Mouse (Mus musculus) naive thymus-derived CD4-positive, alpha-beta T cell, adult 2 months (primary cell): ENCODE measurements around the gene Prpsap2.
A peak's percentile ranks its signal among the peaks of the same experiment; 100 is the strongest.

Experiments used
- DNase-seq: peaks from one replicate; pipeline ENCODE4 v3.0.0-alpha.2; 2011; ENCODE audit warnings: low read depth

Gene Prpsap2

DNA sequence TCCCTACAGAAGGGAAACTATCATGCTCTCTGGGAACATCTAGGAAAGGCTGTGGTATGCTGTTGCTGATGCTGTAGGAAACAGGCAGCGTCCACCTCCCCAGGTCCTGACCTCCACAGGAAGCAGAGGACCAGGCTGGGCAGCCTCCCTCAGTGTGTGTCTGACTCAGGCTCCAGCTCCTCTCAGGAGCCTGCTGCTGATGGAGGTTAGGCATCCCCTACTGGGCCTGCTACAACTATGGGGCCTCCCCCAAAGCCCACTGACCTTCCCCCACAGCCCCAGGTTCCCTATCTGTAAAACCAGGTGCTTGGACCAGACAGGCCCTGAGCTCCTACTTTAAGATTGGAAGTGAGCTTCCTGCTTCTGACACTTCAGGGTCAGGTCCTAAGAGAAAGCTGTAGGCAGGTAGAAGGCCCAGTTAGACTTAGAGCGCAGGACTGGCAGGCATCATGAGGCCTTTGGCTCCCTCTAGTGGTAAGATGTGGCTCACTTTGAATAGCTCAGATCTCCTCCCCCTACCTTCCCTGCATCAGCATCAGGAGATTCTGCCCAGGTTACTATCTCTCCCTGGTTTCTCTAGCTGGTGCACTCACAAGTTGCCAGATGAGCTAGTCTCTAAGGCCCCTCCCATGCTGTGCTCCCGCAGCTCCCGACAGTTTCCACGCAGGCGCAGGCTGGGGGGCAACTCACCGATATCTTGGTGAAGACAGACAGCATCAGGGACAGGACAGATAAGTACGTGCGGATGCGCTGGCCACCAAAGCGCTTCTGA, 47.4 kb downstream of the Prpsap2 start:
- peak; percentile 92 for DNase-seq

DNA sequence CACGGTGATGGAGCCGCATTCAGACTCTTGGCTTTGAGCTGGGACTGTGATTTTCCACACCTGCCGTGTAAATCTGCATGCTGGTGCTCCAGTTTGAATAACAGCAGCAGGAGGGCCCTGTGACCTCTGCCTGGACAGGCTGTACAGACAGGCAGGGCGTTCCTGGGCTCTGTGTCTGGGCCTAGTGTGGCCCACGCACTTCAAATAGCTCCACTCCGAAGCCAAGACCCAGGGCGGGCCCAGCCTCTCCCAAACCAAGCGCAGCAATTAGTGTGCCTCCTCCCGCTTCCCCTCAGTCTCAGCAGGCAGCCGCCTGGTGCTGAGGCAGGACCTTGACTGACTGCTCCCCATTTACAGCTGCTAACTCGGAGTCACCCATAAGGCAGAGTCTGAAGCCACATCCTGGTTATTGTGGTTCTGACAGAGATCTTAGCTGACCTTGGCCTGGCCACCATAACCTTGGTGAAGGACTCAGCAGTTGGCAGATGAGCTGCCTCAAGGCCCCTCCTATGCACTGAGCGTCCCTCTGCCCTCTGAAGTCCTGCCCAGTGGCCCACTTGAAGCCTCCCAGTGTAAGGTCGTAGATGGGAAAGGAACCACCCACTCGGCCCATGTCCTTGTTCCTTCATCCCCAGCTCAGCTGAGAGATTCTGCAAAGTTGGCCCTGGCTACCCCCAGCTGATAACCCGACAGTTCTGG, 48.6 kb downstream of the Prpsap2 start:
- DNase-seq, result no peak

DNA sequence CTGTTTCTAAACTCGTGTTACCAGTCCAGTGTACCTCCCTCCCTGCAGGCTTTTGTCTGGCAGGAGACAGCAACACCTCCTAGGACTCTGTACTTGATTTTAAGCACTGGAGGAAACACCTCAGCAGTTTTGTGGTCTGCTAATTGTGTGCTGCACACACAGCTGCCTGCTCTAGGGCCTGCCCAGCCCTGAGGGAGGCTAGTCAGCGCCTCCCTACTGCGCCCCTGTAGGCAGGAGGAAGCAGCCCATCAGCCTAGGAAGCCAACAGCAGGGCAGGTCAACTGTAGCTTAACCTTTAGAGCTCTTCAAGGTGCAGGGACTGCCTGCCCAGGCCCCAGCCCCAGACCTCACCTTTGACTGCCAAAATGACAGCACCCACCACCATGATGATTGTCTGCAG, 53.0 kb downstream of the Prpsap2 start:
- no peak for DNase-seq

DNA sequence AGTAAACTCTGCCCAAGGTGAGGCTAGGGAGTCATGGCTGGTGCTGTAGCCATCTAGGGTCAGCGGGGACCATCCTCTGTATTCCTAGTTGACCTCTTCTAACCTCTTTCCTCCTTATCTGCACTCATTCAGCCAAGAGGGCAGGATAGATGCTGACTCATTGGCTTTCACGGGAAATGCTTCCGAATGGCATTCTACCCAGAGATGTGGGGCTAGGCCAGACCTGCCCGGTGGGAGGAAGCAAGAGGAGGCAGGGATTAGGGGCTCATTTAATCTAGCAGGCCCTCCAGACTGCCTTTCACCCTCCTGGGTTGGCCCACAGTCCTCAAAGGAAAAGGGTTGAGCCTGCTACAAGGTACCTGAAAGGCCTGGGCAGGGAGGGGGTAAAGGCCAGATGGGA, 55.7 kb downstream of the Prpsap2 start:
- DNase-seq, result no peak

DNA sequence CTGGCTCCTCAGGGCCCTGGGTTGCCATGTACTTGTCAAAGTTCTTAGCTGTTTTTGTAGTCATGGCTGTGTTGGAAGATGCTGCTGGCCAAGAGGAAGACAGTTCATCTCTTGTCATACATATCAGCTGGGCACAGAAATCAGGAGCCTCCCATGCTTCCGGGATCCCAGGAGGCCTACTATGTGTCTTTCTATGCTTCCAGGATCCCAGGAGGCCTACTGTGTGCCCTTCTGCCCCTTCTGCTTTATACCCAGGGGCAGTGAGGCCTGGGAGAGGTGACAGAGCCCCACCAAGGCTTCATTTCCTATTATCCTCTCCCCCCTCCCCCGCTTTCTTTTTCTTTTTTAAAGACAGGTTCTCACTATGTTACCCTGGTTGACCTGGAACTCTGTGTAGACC, 56.3 kb downstream of the Prpsap2 start:
- DNase-seq, result no peak

- no peak for DNase-seq
Measured at GRCm38 (mm10) chr11:61702494-61702893, 59.4 kb downstream of the Prpsap2 start.

- no peak for DNase-seq
Measured at GRCm38 (mm10) chr11:61701696-61702095, 60.2 kb downstream of the Prpsap2 start.

DNA sequence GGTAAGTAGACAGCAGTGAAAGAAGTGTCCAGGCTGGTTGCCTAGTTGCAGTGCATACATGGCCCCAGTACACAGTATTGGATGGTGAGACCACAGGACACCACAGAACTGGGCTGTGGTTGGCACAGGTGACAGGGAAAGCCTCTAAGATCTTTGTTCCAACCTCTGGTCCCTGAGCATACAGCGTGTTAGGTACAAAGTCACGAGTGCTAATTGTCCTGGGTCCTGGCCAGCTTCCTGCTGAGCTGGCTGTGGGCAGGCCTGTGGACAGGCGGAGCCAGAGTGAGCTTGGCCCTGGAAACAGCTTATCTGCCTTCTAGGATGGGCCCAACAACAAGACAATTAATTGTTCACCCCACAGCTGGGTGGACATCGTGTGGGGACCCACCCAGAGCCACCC, 62.0 kb downstream of the Prpsap2 start:
- no peak for DNase-seq

- no peak for DNase-seq
Measured at GRCm38 (mm10) chr11:61699460-61699859, 62.4 kb downstream of the Prpsap2 start.

- no peak for DNase-seq
Measured at GRCm38 (mm10) chr11:61698852-61699251, 63.0 kb downstream of the Prpsap2 start.

DNA sequence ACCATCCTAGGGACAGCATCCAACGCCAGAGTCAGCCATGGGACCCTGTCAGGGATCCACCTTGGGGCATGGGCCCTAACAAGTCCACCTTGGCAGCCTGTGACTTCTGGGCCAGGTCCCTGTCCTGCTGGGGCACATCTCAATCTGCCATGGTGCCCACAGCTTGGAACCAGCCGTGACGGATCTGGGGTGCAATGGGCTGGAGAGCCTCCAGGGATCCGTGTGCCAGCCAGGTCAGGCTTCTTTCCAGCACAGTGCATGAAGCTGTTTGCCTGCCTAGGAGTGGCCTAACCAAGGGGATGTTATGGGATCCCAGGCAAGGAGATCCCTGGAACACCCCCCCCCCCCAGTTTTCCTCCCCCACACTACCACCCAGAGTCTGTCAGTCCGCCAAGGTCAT, 68.9 kb downstream of the Prpsap2 start:
- DNase-seq, result no peak

- DNase-seq, result no peak
Measured at GRCm38 (mm10) chr11:61687595-61687994, 74.3 kb downstream of the Prpsap2 start.

DNA sequence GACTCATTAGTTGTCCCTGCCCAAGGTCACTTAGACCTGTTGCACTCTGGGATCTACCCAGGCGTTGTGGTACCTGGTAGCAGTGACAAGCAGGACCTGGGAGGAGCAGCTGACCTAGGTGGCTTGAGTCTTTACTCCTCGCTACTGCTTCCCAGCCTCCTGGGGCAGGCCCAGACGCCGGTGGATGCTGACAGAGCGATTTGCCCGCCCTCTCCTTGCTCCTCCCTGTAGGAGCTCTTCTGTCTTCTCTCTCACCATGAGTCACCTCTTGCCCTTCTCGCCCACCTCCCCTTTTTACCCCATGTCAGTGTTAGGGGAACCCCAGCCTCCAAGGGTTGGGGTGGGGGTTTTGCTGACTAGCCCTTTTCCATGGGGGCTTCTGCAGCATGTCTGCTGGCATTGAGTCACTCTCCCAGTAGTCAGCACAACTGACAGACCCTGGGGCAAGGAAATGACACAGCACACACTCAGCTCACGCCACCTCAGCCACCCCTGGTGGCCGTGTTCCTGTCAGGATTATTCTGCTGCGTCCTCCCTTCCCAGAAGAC, 74.9 kb downstream of the Prpsap2 start:
- no peak for DNase-seq

DNA sequence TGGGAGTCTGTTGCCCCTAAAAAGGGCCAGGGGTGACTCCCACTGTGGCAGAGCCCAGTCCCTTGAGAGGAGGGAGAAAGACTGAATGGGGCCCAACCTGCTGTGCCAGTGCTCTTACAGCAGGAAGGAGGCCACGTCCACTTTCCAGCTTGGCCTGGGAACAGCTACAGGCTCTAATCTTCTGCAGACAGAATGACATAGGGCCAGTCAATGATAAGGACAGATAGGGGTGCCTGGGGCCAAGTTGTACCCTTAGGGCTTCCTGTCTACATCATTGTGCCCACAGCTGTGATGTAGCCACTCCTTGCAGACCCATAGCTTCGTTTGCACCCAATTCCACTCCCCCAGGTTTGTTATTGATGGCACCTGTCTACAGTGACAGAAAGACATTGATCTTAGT, 75.7 kb downstream of the Prpsap2 start:
- no peak for DNase-seq

- DNase-seq, result no peak
Measured at GRCm38 (mm10) chr11:61685119-61685725, 76.7 kb downstream of the Prpsap2 start.

GRCm38 (mm10) chr11:61683907-61684731, 77.8 kb downstream of the Prpsap2 start, which contains the start of gene Fam83g:
Gene Fam83g, plus strand, starts transcription at chr11:61684091.
- peak; percentile 74 for DNase-seq
